In genomic region chr15:97784092-97784559, GRCm38 (mm10) we compare ENCODE assay signal across 8 mouse cellular contexts. TPM values are rescaled to one million over a fixed set of nuclear protein-coding genes. Genes with fewer than 3 reads are reported as not detected.
A peak's percentile ranks its signal among the peaks of the same experiment; 100 is the strongest.
DNase-seq lines count a peak whose midpoint lies in the region; ATAC-seq and TF ChIP-seq lines count a peak whose summit lies in the region.

No protein-coding gene starts in this region.

- WGBS in heart, embryonic 14.5 days: 3% methylated on average over 38 of the region's 39 CpGs
- 2% methylated on average over 38 of the region's 39 CpGs for WGBS in liver, embryonic 13.5 days (ENCODE audit: insufficient replicate concordance)
- 3% methylated on average over 34 of the region's 39 CpGs for WGBS in stomach, embryonic 14.5 days

- no peaks in the 10 kb centered on the region for H3K9me3 ChIP-seq in heart, embryonic 14.5 days (ENCODE audit: control insufficient read depth, low read length)
- no peaks in the 10 kb centered on the region for H3K9me3 ChIP-seq in liver, embryonic 13.5 days (replicated peaks)
- no peaks in the 10 kb centered on the region for H3K9me3 ChIP-seq in stomach, embryonic 14.5 days (ENCODE audit: control insufficient read depth, low read depth, low read length)

- H3K4me1 ChIP-seq in heart, embryonic 14.5 days (ENCODE audit: control insufficient read depth in 2 of 2, insufficient read depth in 2 of 2, low read length in 2 of 2): peaks cover 13 to 27% of the 10 kb centered on the region in 2 experiments
- peaks cover 73% of the 10 kb centered on the region for H3K4me1 ChIP-seq in liver, embryonic 13.5 days (replicated peaks)
- peaks cover 18% of the 10 kb centered on the region; the same call in 1 of the 2 replicates for H3K4me1 ChIP-seq in stomach, embryonic 14.5 days (ENCODE audit: control insufficient read depth, insufficient read depth, low read length)

- TF ChIP-seq CTCF in brain, embryonic 14.5 days (IDR thresholded peaks at IDR 0.05; ENCODE audit: borderline replicate concordance, extremely low read depth, insufficient read depth, insufficient read length): peak; percentile 90

- ATAC-seq in erythroblast, adult 5-6 weeks (replicated peaks; ENCODE audit: low FRiP score, poor library complexity, severe bottlenecking): peak; percentile 70
- ATAC-seq in heart, embryonic 14.5 days (ENCODE audit: insufficient number of reproducible peaks, insufficient read depth, low FRiP score, low read depth): peak; percentile 74; the same call in 1 of the 2 replicates
- ATAC-seq in liver, embryonic 13.5 days (ENCODE audit: low read depth): peak; percentile 79
- ATAC-seq in stomach, embryonic 14.5 days (ENCODE audit: insufficient number of reproducible peaks, insufficient read depth, low FRiP score, low read depth): peak; percentile 87

- TF ChIP-seq POLR2A in brain, embryonic 14.5 days (IDR thresholded peaks at IDR 0.05; ENCODE audit: borderline replicate concordance, extremely low read depth, insufficient read depth, insufficient read length, poor library complexity, severe bottlenecking): peak; percentile 94

- H3K36me3 ChIP-seq in heart, embryonic 14.5 days (ENCODE audit: control insufficient read depth, insufficient read depth, low read length): no peaks in the 10 kb centered on the region
- peaks cover 13% of the 10 kb centered on the region; the same call in 1 of the 2 replicates for H3K36me3 ChIP-seq in liver, embryonic 13.5 days
- no peaks in the 10 kb centered on the region for H3K36me3 ChIP-seq in stomach, embryonic 14.5 days (ENCODE audit: control insufficient read depth, insufficient read depth, low read length)

- peak overlapping the region; percentile 88 for H3K9ac ChIP-seq in heart, embryonic 14.5 days (ENCODE audit: low read length)
- H3K9ac ChIP-seq in liver, embryonic 13.5 days: peak overlapping the region; percentile 98
- H3K9ac ChIP-seq in stomach, embryonic 14.5 days (replicated peaks; ENCODE audit: low read depth, low read length): peak overlapping the region; percentile 65

- peak; percentile 93 for DNase-seq in CD4-positive helper T cell, adult 2 months (ENCODE audit: low read depth, low spot score)
- peak; percentile 91 for DNase-seq in brain, embryonic 14.5 days (ENCODE audit: low read depth)
- DNase-seq in kidney, postnatal 14 days: peak; percentile 93
- DNase-seq in liver, embryonic 13.5 days: peak; percentile 85
- peak; percentile 81 to 90 for DNase-seq in natural killer cell, adult 2 months (ENCODE audit: low spot score in 2 of 2)

- peak overlapping the region; percentile 80 for H3K4me2 ChIP-seq in heart, embryonic 14.5 days (ENCODE audit: low read length)
- H3K4me2 ChIP-seq in liver, embryonic 13.5 days: peak overlapping the region; percentile 86
- H3K4me2 ChIP-seq in stomach, embryonic 14.5 days (replicated peaks; ENCODE audit: low read depth, low read length): peak overlapping the region; percentile 92

- H3K4me3 ChIP-seq in heart, embryonic 14.5 days (ENCODE audit: control insufficient read depth in 1 of 2, insufficient read depth in 1 of 2, low read depth in 1 of 2, low read length in 2 of 2): peak overlapping the region; percentile 70 to 75
- peak overlapping the region; percentile 95 for H3K4me3 ChIP-seq in liver, embryonic 13.5 days (replicated peaks)
- H3K4me3 ChIP-seq in stomach, embryonic 14.5 days (ENCODE audit: low read depth, low read length): peak overlapping the region; percentile 56

- H3K27me3 ChIP-seq in heart, embryonic 14.5 days (ENCODE audit: control insufficient read depth, insufficient read depth, low read length): no peaks in the 10 kb centered on the region
- peaks cover 14% of the 10 kb centered on the region for H3K27me3 ChIP-seq in liver, embryonic 13.5 days
- H3K27me3 ChIP-seq in stomach, embryonic 14.5 days (ENCODE audit: control insufficient read depth, insufficient read depth, low read length): no peaks in the 10 kb centered on the region

- H3K27ac ChIP-seq in heart, embryonic 14.5 days (replicated peaks in 1 of 2; ENCODE audit: control insufficient read depth in 1 of 2, insufficient read depth in 1 of 2, low read depth in 2 of 2, low read length in 2 of 2): peak overlapping the region in 1 of 2 experiments; percentile 41; a peak in 2 of 4 replicates
- H3K27ac ChIP-seq in liver, embryonic 13.5 days: peak overlapping the region; percentile 98
- H3K27ac ChIP-seq in stomach, embryonic 14.5 days (ENCODE audit: low read length): 0 out of 2 replicates have a peak overlapping the region, but pooled peaks have one; percentile 1

RNA-seq across cellular contexts. Expression of gene Slc48a1, which starts 5.8 kb away (rescaled TPM):
- 34.5 and 39.5 TPM in 2 replicates for polyA plus RNA-seq in brain, embryonic 14.5 days (2012; rRNA removed)
- 187 and 225 TPM in 2 replicates for total RNA-seq in erythroblast, adult 5-6 weeks (2015; ENCODE audit: low replicate concordance)
- 172 and 185 TPM in 2 replicates for total RNA-seq in erythroblast, adult 5-6 weeks (2017; ENCODE audit: low replicate concordance)
- polyA plus RNA-seq in heart, embryonic 14.5 days (2014; fragmentation: Nextera tagmentation; extraction: Ambion mirVana): 67.1 and 69.6 TPM in 2 replicates
- polyA plus RNA-seq in liver, embryonic 13.5 days (2015; fragmentation: Nextera tagmentation; extraction: Ambion mirVana): 89.5 and 101 TPM in 2 replicates
- 23.5 and 24.0 TPM in 2 replicates for polyA plus RNA-seq in stomach, embryonic 14.5 days (2014; fragmentation: Nextera tagmentation; extraction: Ambion mirVana)

RNA-seq across cellular contexts. Expression of gene Rapgef3, which starts 16.4 kb away (rescaled TPM):
- 19.7 and 20.4 TPM in 2 replicates for polyA plus RNA-seq in brain, embryonic 14.5 days (2012; rRNA removed)
- not detected in 2 replicates for total RNA-seq in erythroblast, adult 5-6 weeks (2015; ENCODE audit: low replicate concordance)
- total RNA-seq in erythroblast, adult 5-6 weeks (2017; ENCODE audit: low replicate concordance): 2.3 and 2.6 TPM in 2 replicates
- polyA plus RNA-seq in heart, embryonic 14.5 days (2014; fragmentation: Nextera tagmentation; extraction: Ambion mirVana): 15.9 and 19.2 TPM in 2 replicates
- polyA plus RNA-seq in liver, embryonic 13.5 days (2015; fragmentation: Nextera tagmentation; extraction: Ambion mirVana): 1.2 and 1.8 TPM in 2 replicates
- polyA plus RNA-seq in stomach, embryonic 14.5 days (2014; fragmentation: Nextera tagmentation; extraction: Ambion mirVana): 6.1 and 7.5 TPM in 2 replicates

RNA-seq across cellular contexts. Expression of gene Endou, which starts 53.0 kb away (rescaled TPM):
- 0.90 and 1.3 TPM in 2 replicates for polyA plus RNA-seq in brain, embryonic 14.5 days (2012; rRNA removed)
- not detected in 2 replicates for total RNA-seq in erythroblast, adult 5-6 weeks (2015; ENCODE audit: low replicate concordance)
- total RNA-seq in erythroblast, adult 5-6 weeks (2017; ENCODE audit: low replicate concordance): not detected in 2 replicates
- 0.19 and 0.43 TPM in 2 replicates for polyA plus RNA-seq in heart, embryonic 14.5 days (2014; fragmentation: Nextera tagmentation; extraction: Ambion mirVana)
- polyA plus RNA-seq in liver, embryonic 13.5 days (2015; fragmentation: Nextera tagmentation; extraction: Ambion mirVana): 0.07 TPM in 1 of 2 replicates, not detected in the other
- 0.20 TPM in 1 of 2 replicates, not detected in the other for polyA plus RNA-seq in stomach, embryonic 14.5 days (2014; fragmentation: Nextera tagmentation; extraction: Ambion mirVana)
